Mouse (Mus musculus) intestine, embryonic 16.5 days (tissue): ENCODE measurements around the gene Tlr5. TPM values are rescaled to one million over a fixed set of nuclear protein-coding genes. Genes with fewer than 3 reads are reported as not detected.

Experiments
- ATAC-seq: fragments of 200-750 bp; cut with Nextera tagmentation; 2 replicates; pipeline ENCODE4 v1.8.0; 2017; ENCODE audit warnings: moderate TSS enrichment, moderate library complexity
- H3K27ac ChIP-seq: fragments of 300-500 bp; sonication (generic); 2 replicates; pipeline ENCODE4 v1.5.1; 2014; ENCODE audit warnings: mild to moderate bottlenecking, low read length
- H3K27me3 ChIP-seq: fragments of 300-500 bp; sonication (generic); replicated peaks from 2 replicates; pipeline ENCODE4 v1.6.1; 2014; ENCODE audit warnings: low read length, control low read depth, mixed read lengths; ENCODE audit not compliant: control insufficient read depth, insufficient read depth
- H3K36me3 ChIP-seq: fragments of 300-500 bp; sonication (generic); 2 replicates; pipeline ENCODE4 v1.6.1; 2014; ENCODE audit warnings: low read length, control low read depth; ENCODE audit not compliant: control insufficient read depth, insufficient read depth
- H3K4me1 ChIP-seq: fragments of 300-500 bp; sonication (generic); 2 replicates; pipeline ENCODE4 v1.6.1; 2014; ENCODE audit warnings: low read length, control low read depth, mixed read lengths; ENCODE audit not compliant: control insufficient read depth, insufficient read depth
- H3K4me2 ChIP-seq: fragments of 300-500 bp; sonication (generic); 2 replicates; pipeline ENCODE4 v1.6.1; 2014; ENCODE audit warnings: low read depth, low read length, control low read depth
- H3K4me3 ChIP-seq: fragments of 300-500 bp; sonication (generic); 2 replicates; pipeline ENCODE4 v1.5.1; 2014; ENCODE audit warnings: mild to moderate bottlenecking, low read length
- H3K9ac ChIP-seq: fragments of 300-500 bp; sonication (generic); 2 replicates; pipeline ENCODE4 v1.6.1; 2014; ENCODE audit warnings: low read depth, low read length
- H3K9me3 ChIP-seq: fragments of 300-500 bp; sonication (generic); 2 replicates; pipeline ENCODE4 v1.6.1; 2016; ENCODE audit warnings: low read length, control low read depth; ENCODE audit not compliant: control insufficient read depth
- WGBS: fragments of 180-500 bp; shearing (Covaris S2); extraction: QIAGEN DNeasy Blood & Tissue Kit; methylation state at CpG from one replicate; pipeline ENCODE4 v1.1.7; 2014; 5-methylcytosine and 5-hydroxymethylcytosine counted together
- polyA plus RNA-seq: library from polyadenylated mRNA; unstranded; fragments of >200 nt; fragmentation: Nextera tagmentation; extraction: Ambion mirVana; gene quantifications from 2 replicates; pipeline ENCODE4 v1.2.1, GENCODE M21; 2015

Tlr5 gene
- polyA plus RNA-seq, 1 experiment from 2014 or later, result 4.6 TPM

- 81% methylated on average over 6 of the region's 6 CpGs for WGBS
- no peaks in the 10 kb centered on the region for H3K27me3 ChIP-seq
- no peak overlapping the region for H3K4me2 ChIP-seq
- no peak for ATAC-seq
- no peak overlapping the region for H3K27ac ChIP-seq
- no peaks in the 10 kb centered on the region for H3K36me3 ChIP-seq
- no peak overlapping the region for H3K9ac ChIP-seq
- H3K4me3 ChIP-seq, result no peak overlapping the region
- no peaks in the 10 kb centered on the region for H3K4me1 ChIP-seq
- H3K9me3 ChIP-seq, result no peaks in the 10 kb centered on the region
Measured at GRCm38 (mm10) chr1:182945561-182945960, 9.0 kb upstream of the Tlr5 start.

DNA sequence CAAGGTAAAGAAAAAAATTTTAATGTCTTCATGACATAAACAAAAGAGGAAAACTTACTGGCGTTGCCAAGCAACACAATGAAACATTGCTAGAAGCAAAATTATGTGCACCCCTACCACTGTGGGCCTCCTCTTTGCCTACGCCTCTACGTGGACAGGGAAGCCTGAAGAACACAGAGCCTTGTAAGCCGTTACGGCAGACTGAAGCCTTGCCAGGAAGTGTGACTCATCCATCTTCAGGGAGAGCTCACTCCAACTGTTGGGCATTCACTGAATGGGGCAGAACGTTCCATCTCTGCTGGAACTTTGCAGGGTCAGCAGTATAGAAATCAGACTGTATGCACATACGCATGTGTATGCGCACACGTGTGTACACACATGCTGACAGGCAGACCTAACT lies 3.3 kb upstream of the Tlr5 start:
- 0 out of 2 replicates have a peak, but pooled peaks have one; percentile 11 for ATAC-seq
- no peaks in the 10 kb centered on the region for H3K27me3 ChIP-seq
- no peaks in the 10 kb centered on the region for H3K9me3 ChIP-seq
- H3K4me3 ChIP-seq, result no peak overlapping the region
- H3K36me3 ChIP-seq, result no peaks in the 10 kb centered on the region
- H3K27ac ChIP-seq, result no peak overlapping the region
- no peak overlapping the region for H3K4me2 ChIP-seq
- no peak overlapping the region for H3K9ac ChIP-seq
- peaks cover 32% of the 10 kb centered on the region for H3K4me1 ChIP-seq
- WGBS, result 45% methylated on average over 9 of the region's 9 CpGs

DNA sequence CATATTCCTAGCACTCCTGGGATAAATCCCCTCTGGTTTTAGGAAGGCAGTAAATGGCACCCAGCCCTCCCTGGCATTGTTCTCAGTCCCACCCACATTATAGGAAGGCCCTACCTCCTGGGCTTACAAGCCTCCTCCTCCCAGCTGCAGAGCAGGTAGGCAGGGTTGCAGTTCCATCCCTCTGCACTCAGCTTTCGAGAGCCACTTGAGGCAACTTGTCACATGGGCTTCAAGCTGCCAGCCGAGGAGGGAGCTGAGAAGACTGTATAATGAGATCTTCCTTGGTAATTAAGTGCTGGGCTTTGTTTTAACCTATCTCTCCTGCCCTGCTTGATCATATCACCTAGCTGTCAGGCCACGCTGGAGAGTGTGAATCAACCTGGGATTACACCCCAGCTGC lies 1.4 kb upstream of the Tlr5 start:
- Histone ChIP-seq H3K4me2 (no peak overlapping the region), H3K27me3 (no peaks in the 10 kb centered on the region), H3K36me3 (no peaks in the 10 kb centered on the region), H3K4me1 (peaks cover 40% of the 10 kb centered on the region), H3K4me3 (no peak overlapping the region), H3K27ac (no peak overlapping the region), H3K9ac (peak overlapping the region; percentile 3; the same call in 1 of the 2 replicates), H3K9me3 (no peaks in the 10 kb centered on the region)
- WGBS, result 35% methylated on average over 3 of the region's 3 CpGs
- no peak for ATAC-seq

GRCm38 (mm10) chr1:182953667-182954066 lies 921 bp upstream of the Tlr5 start:
- no peak overlapping the region for H3K4me3 ChIP-seq
- no peaks in the 10 kb centered on the region for H3K36me3 ChIP-seq
- H3K4me1 ChIP-seq, result peaks cover 45% of the 10 kb centered on the region
- no peaks in the 10 kb centered on the region for H3K27me3 ChIP-seq
- peak overlapping the region; percentile 3; the same call in 1 of the 2 replicates for H3K9ac ChIP-seq
- ATAC-seq, result no peak
- H3K9me3 ChIP-seq, result no peaks in the 10 kb centered on the region
- 66% methylated on average over 4 of the region's 4 CpGs for WGBS
- 0 out of 2 replicates have a peak overlapping the region, but pooled peaks have one; percentile 0 for H3K4me2 ChIP-seq
- H3K27ac ChIP-seq, result no peak overlapping the region

GRCm38 (mm10) chr1:182955047-182955620 lies 546 bp downstream of the Tlr5 start:
- Histone ChIP-seq H3K4me2 (peak overlapping the region; percentile 85), H3K4me3 (peak overlapping the region; percentile 69), H3K36me3 (no peaks in the 10 kb centered on the region), H3K9ac (peak overlapping the region; percentile 79), H3K27me3 (no peaks in the 10 kb centered on the region), H3K9me3 (no peaks in the 10 kb centered on the region), H3K27ac (peak overlapping the region; percentile 94), H3K4me1 (peaks cover 57% of the 10 kb centered on the region)
- 12% methylated on average over 15 of the region's 15 CpGs for WGBS
- ATAC-seq, result peak; percentile 14

DNA sequence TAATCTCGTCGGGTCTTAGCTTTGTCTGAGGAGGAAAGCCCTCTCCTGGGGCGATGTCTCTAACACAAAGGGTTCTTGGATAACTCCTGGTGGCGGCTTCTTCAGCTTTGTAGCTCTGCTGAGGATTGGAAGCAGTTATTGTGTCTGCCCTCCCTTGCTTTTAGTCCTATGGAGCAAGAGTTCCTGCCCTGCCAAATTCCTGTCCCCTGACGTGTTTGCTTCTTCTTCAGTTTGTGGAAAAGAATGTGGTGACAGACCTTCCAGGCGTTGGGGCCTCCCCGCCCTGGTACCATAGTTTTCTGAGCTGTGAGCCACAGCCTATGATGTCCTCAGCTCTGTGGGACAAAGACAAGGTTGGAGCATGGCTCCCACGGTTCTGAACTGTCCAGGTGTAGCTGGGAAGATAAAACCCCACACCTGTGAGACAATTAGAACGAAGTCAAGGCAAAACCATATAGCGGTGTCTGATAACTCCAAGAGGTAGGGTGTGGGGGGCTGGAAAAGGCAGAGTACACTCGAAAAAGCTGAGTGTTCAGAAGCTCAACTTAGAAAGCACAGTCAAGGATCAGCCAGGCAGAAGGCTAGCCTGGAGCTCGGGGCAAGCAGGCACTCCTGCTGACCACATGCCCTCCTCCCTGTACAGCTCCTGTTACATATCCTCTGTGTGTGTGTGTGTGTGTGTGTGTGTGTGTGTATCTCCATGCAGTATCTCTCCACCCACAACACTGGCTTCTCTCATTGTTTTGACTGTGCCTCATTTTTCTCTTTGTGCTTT lies 1.8 kb downstream of the Tlr5 start:
- Histone ChIP-seq H3K4me1 (peaks cover 60% of the 10 kb centered on the region), H3K9me3 (no peaks in the 10 kb centered on the region), H3K9ac (peak overlapping the region; percentile 79), H3K27ac (peak overlapping the region; percentile 94), H3K27me3 (no peaks in the 10 kb centered on the region), H3K4me2 (peak overlapping the region; percentile 85), H3K4me3 (peak overlapping the region; percentile 69), H3K36me3 (no peaks in the 10 kb centered on the region)
- no peak for ATAC-seq
- WGBS, result 48% methylated on average over 12 of the region's 12 CpGs

DNA sequence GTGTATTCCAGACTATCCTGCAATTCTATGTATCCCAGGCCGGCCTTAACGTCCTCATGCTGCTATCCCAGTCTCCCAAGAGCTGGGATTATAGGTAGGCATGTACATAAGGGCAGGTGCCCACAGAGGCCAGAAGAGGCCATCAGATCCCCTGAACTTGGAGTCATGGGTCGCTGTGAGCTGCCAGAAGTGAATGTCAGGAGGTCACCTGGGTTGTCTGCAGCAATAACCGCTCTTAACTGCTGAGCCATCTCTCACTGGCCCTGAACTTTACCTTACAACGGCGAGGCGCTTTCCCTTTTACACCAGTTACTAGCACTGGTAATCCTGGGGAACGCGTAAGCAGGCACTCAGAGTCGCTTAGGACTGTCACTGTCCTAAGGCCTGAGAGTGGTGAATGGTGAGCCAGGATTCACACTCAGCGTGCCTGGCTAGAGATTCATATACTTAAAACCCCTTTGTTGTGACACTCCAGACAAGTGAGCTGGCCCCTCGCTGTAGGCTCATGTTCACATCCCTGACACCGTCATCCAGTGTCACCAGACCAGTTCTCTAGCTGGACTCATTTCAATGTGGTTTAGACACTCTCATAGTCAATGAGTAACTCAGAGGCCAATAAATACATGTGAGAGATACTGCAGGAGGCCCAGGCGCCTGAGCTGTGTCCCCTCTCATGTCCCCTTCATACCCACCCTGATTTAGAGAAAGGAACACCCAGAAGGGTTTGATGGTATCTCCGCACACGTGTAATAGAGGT lies 2.6 kb downstream of the Tlr5 start:
- H3K27me3 ChIP-seq, result no peaks in the 10 kb centered on the region
- H3K9me3 ChIP-seq, result no peaks in the 10 kb centered on the region
- no peaks in the 10 kb centered on the region for H3K36me3 ChIP-seq
- WGBS, result 63% methylated on average over 16 of the region's 16 CpGs
- peak; percentile 80 for ATAC-seq
- H3K27ac ChIP-seq, result peak overlapping the region; percentile 94
- peak overlapping the region; percentile 79 for H3K9ac ChIP-seq
- peak overlapping the region; percentile 85 for H3K4me2 ChIP-seq
- H3K4me1 ChIP-seq, result peaks cover 57% of the 10 kb centered on the region
- 0 out of 2 replicates have a peak overlapping the region, but pooled peaks have one; percentile 18 for H3K4me3 ChIP-seq

- Histone ChIP-seq H3K36me3 (no peaks in the 10 kb centered on the region), H3K9me3 (no peaks in the 10 kb centered on the region), H3K4me1 (peaks cover 54% of the 10 kb centered on the region), H3K4me3 (peak overlapping the region; percentile 18; the same call in 1 of the 2 replicates), H3K9ac (peak overlapping the region; percentile 3; the same call in 1 of the 2 replicates), H3K27ac (peak overlapping the region; percentile 92), H3K4me2 (peak overlapping the region; percentile 39), H3K27me3 (no peaks in the 10 kb centered on the region)
- WGBS, result 59% methylated on average over 13 of the region's 13 CpGs
- no peak for ATAC-seq
Measured at GRCm38 (mm10) chr1:182957826-182958544, 3.4 kb downstream of the Tlr5 start.
